Mouse (Mus musculus) neural tube, embryonic 11.5 days (tissue): ENCODE measurements around the gene Tuft1. TPM values are rescaled to one million over a fixed set of nuclear protein-coding genes. Genes with fewer than 3 reads are reported as not detected.

ENCODE experiments used
- ATAC-seq: fragments of 200-750 bp; cut with Nextera tagmentation; 2 replicates; pipeline ENCODE4 v1.8.0; 2017; ENCODE audit warnings: moderate number of reproducible peaks, mild to moderate bottlenecking, moderate TSS enrichment, moderate library complexity; ENCODE audit not compliant: insufficient read depth, low FRiP score, low TSS enrichment
- DNase-seq: peaks from one replicate; pipeline ENCODE4 v3.0.0-alpha.2; 2015; ENCODE audit warnings: low spot score
- H3K27ac ChIP-seq: fragments of 300-500 bp; sonication (generic); 2 replicates; pipeline ENCODE4 v1.5.1; 2014; ENCODE audit warnings: low read depth, mild to moderate bottlenecking, low read length
- H3K27me3 ChIP-seq: fragments of 300-500 bp; sonication (generic); 2 replicates; pipeline ENCODE4 v1.6.1; 2014; ENCODE audit warnings: mild to moderate bottlenecking, low read length, mixed read lengths; ENCODE audit not compliant: control insufficient read depth, insufficient read depth
- H3K36me3 ChIP-seq: fragments of 300-500 bp; sonication (generic); 2 replicates; pipeline ENCODE4 v1.6.1; 2014; ENCODE audit warnings: mild to moderate bottlenecking, low read length, moderate library complexity, mixed read lengths; ENCODE audit not compliant: control insufficient read depth, insufficient read depth
- H3K4me1 ChIP-seq: fragments of 300-500 bp; sonication (generic); 2 replicates; pipeline ENCODE4 v1.6.1; 2014; ENCODE audit warnings: low read length, mixed read lengths; ENCODE audit not compliant: control insufficient read depth, insufficient read depth
- H3K4me2 ChIP-seq: fragments of 300-500 bp; sonication (generic); 2 replicates; pipeline ENCODE4 v1.6.1; 2014; ENCODE audit warnings: low read depth, mild to moderate bottlenecking, moderate library complexity
- H3K4me3 ChIP-seq: fragments of 300-500 bp; sonication (generic); 2 replicates; pipeline ENCODE4 v1.5.1; 2014; ENCODE audit warnings: low read depth, low read length
- H3K9ac ChIP-seq: fragments of 300-500 bp; sonication (generic); 2 replicates; pipeline ENCODE4 v1.6.1; 2014; ENCODE audit warnings: mild to moderate bottlenecking, low read length
- H3K9me3 ChIP-seq: fragments of 300-500 bp; sonication (generic); 2 replicates; pipeline ENCODE4 v1.6.1; 2016; ENCODE audit warnings: low read length; ENCODE audit not compliant: control insufficient read depth
- whole genome bisulfite sequencing: fragments of 180-500 bp; shearing (Covaris S2); extraction: QIAGEN DNeasy Blood & Tissue Kit; methylation state at CpG from one replicate; pipeline ENCODE4 v1.1.7; 2014; 5-methylcytosine and 5-hydroxymethylcytosine counted together
- polyA plus RNA-seq: library from polyadenylated mRNA; unstranded; fragments of >200 nt; fragmentation: Nextera tagmentation; extraction: Ambion mirVana; gene quantifications from 2 replicates; pipeline ENCODE4 v1.2.1, GENCODE M21; 2014

Gene Tuft1
- polyA plus RNA-seq, 1 experiment from 2014 or later = 3.6 TPM

GRCm38 (mm10) chr3:94565557-94565956 lies 93.1 kb downstream of the Tuft1 start:
- Histone ChIP-seq H3K9me3 (no peaks in the 10 kb centered on the region), H3K27ac (no peak overlapping the region), H3K27me3 (no peaks in the 10 kb centered on the region), H3K4me3 (no peak overlapping the region), H3K4me2 (no peak overlapping the region), H3K9ac (no peak overlapping the region), H3K36me3 (no peaks in the 10 kb centered on the region), H3K4me1 (no peaks in the 10 kb centered on the region)
- DNase-seq (no peak), ATAC-seq (no peak)
- WGBS = 85% methylated on average over 2 of the region's 2 CpGs

DNA sequence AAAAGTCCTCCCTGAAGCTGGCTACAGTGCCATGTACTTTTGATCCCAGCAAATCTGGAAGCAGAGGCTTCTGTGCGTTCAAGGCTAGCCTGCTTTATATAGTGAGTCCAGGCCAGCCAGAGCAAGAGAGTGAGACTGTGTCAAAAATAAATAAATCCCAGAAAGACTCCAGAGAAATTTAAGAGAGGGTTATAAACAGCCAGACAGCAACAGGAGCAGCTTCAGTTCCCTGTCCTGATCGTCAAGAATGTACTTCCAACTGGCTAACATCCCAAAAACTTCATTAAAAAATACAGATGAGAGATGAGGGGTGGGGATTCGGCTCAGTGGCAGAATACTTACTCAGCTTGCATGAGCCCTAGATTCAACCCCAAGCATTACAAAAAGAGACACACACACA lies 93.5 kb downstream of the Tuft1 start:
- Histone ChIP-seq H3K4me1 (no peaks in the 10 kb centered on the region), H3K9me3 (no peaks in the 10 kb centered on the region), H3K9ac (no peak overlapping the region), H3K36me3 (no peaks in the 10 kb centered on the region), H3K27ac (no peak overlapping the region), H3K4me2 (no peak overlapping the region), H3K27me3 (no peaks in the 10 kb centered on the region), H3K4me3 (no peak overlapping the region)
- ATAC-seq (no peak), DNase-seq (no peak)
- WGBS = 56% methylated on average over 3 of the region's 3 CpGs

- no peaks in the 10 kb centered on the region for H3K9me3 ChIP-seq
- H3K4me2 ChIP-seq = no peak overlapping the region
- no peaks in the 10 kb centered on the region for H3K4me1 ChIP-seq
- ATAC-seq (no peak), DNase-seq (no peak)
- H3K4me3 ChIP-seq = no peak overlapping the region
- WGBS = 77% methylated on average over 4 of the region's 4 CpGs
- H3K27me3 ChIP-seq = no peaks in the 10 kb centered on the region
- H3K36me3 ChIP-seq = no peaks in the 10 kb centered on the region
- H3K27ac ChIP-seq = no peak overlapping the region
- no peak overlapping the region for H3K9ac ChIP-seq
Measured at GRCm38 (mm10) chr3:94564356-94565010, 94.2 kb downstream of the Tuft1 start.

DNA sequence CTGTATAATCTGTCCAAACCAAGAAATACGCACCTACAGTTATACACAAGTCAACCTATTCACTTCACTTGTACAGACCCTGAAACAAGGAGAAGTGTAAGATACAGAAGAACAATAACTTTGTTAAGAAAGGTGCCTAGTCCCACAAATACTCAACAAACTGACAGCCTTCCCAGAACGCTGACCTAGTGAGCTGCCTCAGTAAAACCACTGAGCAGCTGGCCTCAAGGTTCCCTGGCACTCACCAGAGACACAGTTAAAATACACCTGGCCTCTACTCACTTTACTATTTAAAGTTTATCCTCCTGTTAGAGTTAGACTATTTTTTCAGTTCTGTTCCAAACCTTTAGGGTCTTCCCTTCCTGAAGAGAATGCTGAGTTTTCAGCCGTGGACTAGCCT lies 95.5 kb downstream of the Tuft1 start:
- DNase-seq (no peak), ATAC-seq (no peak)
- no peaks in the 10 kb centered on the region for H3K4me1 ChIP-seq
- H3K4me2 ChIP-seq = no peak overlapping the region
- no peak overlapping the region for H3K9ac ChIP-seq
- H3K27me3 ChIP-seq = no peaks in the 10 kb centered on the region
- no peak overlapping the region for H3K27ac ChIP-seq
- H3K36me3 ChIP-seq = peaks cover 3% of the 10 kb centered on the region; the same call in 1 of the 2 replicates
- H3K9me3 ChIP-seq = no peaks in the 10 kb centered on the region
- WGBS = 74% methylated on average over 3 of the region's 3 CpGs
- no peak overlapping the region for H3K4me3 ChIP-seq

Other genes with a start within 250 kb of the Tuft1 start
- 43.8 and 48.1 TPM in 2 replicates for gene Tdrkh, start 245.6 kb downstream of the Tuft1 start, polyA plus RNA-seq
- gene Mrpl9, start 215.6 kb downstream of the Tuft1 start, polyA plus RNA-seq = 64.7 and 68.3 TPM in 2 replicates
- 0.23 and 0.41 TPM in 2 replicates for gene Oaz3, start 215.0 kb downstream of the Tuft1 start, polyA plus RNA-seq
- 143 and 154 TPM in 2 replicates for gene Celf3, start 180.6 kb downstream of the Tuft1 start, polyA plus RNA-seq
- 9.3 and 9.5 TPM in 2 replicates for gene Riiad1, start 178.5 kb downstream of the Tuft1 start, polyA plus RNA-seq
- gene Snx27, start 76.2 kb downstream of the Tuft1 start, polyA plus RNA-seq = 36.4 and 39.9 TPM in 2 replicates
- gene Gm10972, start 15.8 kb downstream of the Tuft1 start, polyA plus RNA-seq = not detected in 2 replicates
- gene Selenbp2, start 34.7 kb upstream of the Tuft1 start, polyA plus RNA-seq = not detected in 2 replicates
- 2.5 and 3.0 TPM in 2 replicates for gene Cgn, start 127.6 kb upstream of the Tuft1 start, polyA plus RNA-seq
- gene Pogz, start 178.7 kb upstream of the Tuft1 start, polyA plus RNA-seq = 23.6 and 25.0 TPM in 2 replicates
- gene Psmb4, start 228.1 kb upstream of the Tuft1 start, polyA plus RNA-seq = 375 and 398 TPM in 2 replicates